Mouse (Mus musculus) midbrain, embryonic 13.5 days (tissue): Measurements from ENCODE around the gene Picalm. TPM values are rescaled to one million over a fixed set of nuclear protein-coding genes. Genes with fewer than 3 reads are reported as not detected.

Experiments
- ATAC-seq: fragments of 200-750 bp; cut with Nextera tagmentation; 2 replicates; pipeline ENCODE4 v1.8.0; 2017; ENCODE audit warnings: mild to moderate bottlenecking, moderate TSS enrichment, moderate library complexity
- H3K27ac ChIP-seq: fragments of 300-500 bp; sonication (generic); 2 replicates; pipeline ENCODE4 v1.5.1; 2015; ENCODE audit warnings: inconsistent platforms, mild to moderate bottlenecking, moderate library complexity
- H3K27me3 ChIP-seq: fragments of 300-500 bp; sonication (generic); 2 replicates; pipeline ENCODE4 v1.6.1; 2015; ENCODE audit warnings: mild to moderate bottlenecking, inconsistent platforms
- H3K36me3 ChIP-seq: fragments of 300-500 bp; sonication (generic); 2 replicates; pipeline ENCODE4 v1.6.1; 2015; ENCODE audit warnings: mild to moderate bottlenecking, inconsistent platforms
- H3K4me1 ChIP-seq: fragments of 300-500 bp; sonication (generic); replicated peaks from 2 replicates; pipeline ENCODE4 v1.6.1; 2015; ENCODE audit warnings: inconsistent platforms
- H3K4me2 ChIP-seq: fragments of 300-500 bp; sonication (generic); replicated peaks from 2 replicates; pipeline ENCODE4 v1.6.1; 2015; ENCODE audit warnings: moderate library complexity, mild to moderate bottlenecking, inconsistent platforms
- H3K4me3 ChIP-seq: fragments of 300-500 bp; sonication (generic); replicated peaks from 2 replicates; pipeline ENCODE4 v1.5.1; 2015; ENCODE audit warnings: mild to moderate bottlenecking, inconsistent platforms
- H3K9ac ChIP-seq: fragments of 300-500 bp; sonication (generic); replicated peaks from 2 replicates; pipeline ENCODE4 v1.6.1; 2015; ENCODE audit warnings: mild to moderate bottlenecking, inconsistent platforms
- H3K9me3 ChIP-seq: fragments of 300-500 bp; sonication (generic); 2 replicates; pipeline ENCODE4 v1.6.1; 2016; ENCODE audit warnings: mild to moderate bottlenecking, inconsistent platforms
- WGBS: fragments of 180-500 bp; shearing (Covaris S2); methylation state at CpG from one replicate; pipeline ENCODE4 v1.1.7; 2015; 5-methylcytosine and 5-hydroxymethylcytosine counted together
- polyA plus RNA-seq: library from polyadenylated mRNA; unstranded; fragments of >200 nt; fragmentation: Nextera tagmentation; extraction: Ambion mirVana; gene quantifications from 2 replicates; pipeline ENCODE4 v1.2.1, GENCODE M21; 2015

Gene Picalm
- polyA plus RNA-seq, 1 experiment from 2014 or later: 39.8 TPM

- H3K36me3 ChIP-seq: no peaks in the 10 kb centered on the region
- no peaks in the 10 kb centered on the region for H3K27me3 ChIP-seq
- H3K4me2 ChIP-seq: peak overlapping the region; percentile 40
- H3K27ac ChIP-seq: 0 out of 2 replicates have a peak overlapping the region, but pooled peaks have one; percentile 11
- 31% methylated on average over 10 of the region's 10 CpGs for WGBS
- peaks cover 8% of the 10 kb centered on the region; the same call in 1 of the 2 replicates for H3K4me1 ChIP-seq
- H3K9ac ChIP-seq: no peak overlapping the region
- no peaks in the 10 kb centered on the region for H3K9me3 ChIP-seq
- peak overlapping the region; percentile 11; the same call in 1 of the 2 replicates for H3K4me3 ChIP-seq
- ATAC-seq: peak; percentile 69; the same call in 1 of the 2 replicates
Observed at GRCm38 (mm10) chr7:90099248-90099647, 30.8 kb upstream of the Picalm start.

DNA sequence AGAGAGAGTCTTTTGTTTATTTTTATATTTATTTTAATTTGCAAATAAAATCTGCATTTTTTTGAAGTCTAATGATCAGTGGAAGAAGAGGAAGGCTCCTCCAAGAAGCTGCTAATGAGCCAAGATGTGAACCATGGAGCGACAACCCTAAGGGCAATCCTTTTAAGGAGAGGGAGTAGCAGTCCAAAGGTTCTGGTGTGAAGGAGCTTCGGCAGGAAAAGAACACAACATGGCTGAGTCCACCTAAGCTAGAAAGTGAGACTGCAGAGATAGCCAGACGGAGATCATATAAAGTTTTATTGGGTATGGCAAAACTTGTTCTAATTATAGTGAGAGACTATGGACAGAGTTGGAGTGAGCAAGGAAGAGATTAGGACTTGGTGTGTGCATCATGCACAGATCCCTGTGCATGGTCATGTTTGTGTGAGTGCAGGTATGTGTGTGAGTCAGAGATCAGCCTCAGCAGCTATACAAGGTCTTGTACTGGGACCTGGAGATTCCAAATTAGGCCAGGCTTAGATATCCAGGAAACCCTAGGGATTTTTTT lies 29.3 kb upstream of the Picalm start:
- H3K27ac ChIP-seq: no peak overlapping the region
- H3K9ac ChIP-seq: no peak overlapping the region
- no peaks in the 10 kb centered on the region for H3K9me3 ChIP-seq
- no peak overlapping the region for H3K4me3 ChIP-seq
- H3K36me3 ChIP-seq: no peaks in the 10 kb centered on the region
- H3K27me3 ChIP-seq: no peaks in the 10 kb centered on the region
- ATAC-seq: no peak
- H3K4me1 ChIP-seq: peaks cover 8% of the 10 kb centered on the region; the same call in 1 of the 2 replicates
- no peak overlapping the region for H3K4me2 ChIP-seq
- WGBS: 93% methylated on average over 3 of the region's 3 CpGs

GRCm38 (mm10) chr7:90116100-90116499 lies 13.9 kb upstream of the Picalm start:
- no peak overlapping the region for H3K4me3 ChIP-seq
- no peak for ATAC-seq

GRCm38 (mm10) chr7:90120106-90120505 lies 9.9 kb upstream of the Picalm start:
- no peak overlapping the region for H3K9ac ChIP-seq
- H3K4me2 ChIP-seq: no peak overlapping the region
- no peak overlapping the region for H3K4me3 ChIP-seq
- no peaks in the 10 kb centered on the region for H3K27me3 ChIP-seq
- no peaks in the 10 kb centered on the region for H3K9me3 ChIP-seq
- WGBS: 72% methylated on average over 4 of the region's 4 CpGs
- ATAC-seq: no peak
- H3K36me3 ChIP-seq: no peaks in the 10 kb centered on the region
- no peaks in the 10 kb centered on the region for H3K4me1 ChIP-seq
- H3K27ac ChIP-seq: no peak overlapping the region

More at GRCm38 (mm10) chr7:90116100-90116499, 13.9 kb upstream of the Picalm start:
- no peaks in the 10 kb centered on the region for H3K36me3 ChIP-seq
- WGBS: 96% methylated on average over 2 of the region's 2 CpGs
- no peaks in the 10 kb centered on the region for H3K9me3 ChIP-seq
- H3K27me3 ChIP-seq: no peaks in the 10 kb centered on the region
- no peak overlapping the region for H3K9ac ChIP-seq
- H3K4me1 ChIP-seq: no peaks in the 10 kb centered on the region
- no peak overlapping the region for H3K27ac ChIP-seq
- no peak overlapping the region for H3K4me2 ChIP-seq

DNA sequence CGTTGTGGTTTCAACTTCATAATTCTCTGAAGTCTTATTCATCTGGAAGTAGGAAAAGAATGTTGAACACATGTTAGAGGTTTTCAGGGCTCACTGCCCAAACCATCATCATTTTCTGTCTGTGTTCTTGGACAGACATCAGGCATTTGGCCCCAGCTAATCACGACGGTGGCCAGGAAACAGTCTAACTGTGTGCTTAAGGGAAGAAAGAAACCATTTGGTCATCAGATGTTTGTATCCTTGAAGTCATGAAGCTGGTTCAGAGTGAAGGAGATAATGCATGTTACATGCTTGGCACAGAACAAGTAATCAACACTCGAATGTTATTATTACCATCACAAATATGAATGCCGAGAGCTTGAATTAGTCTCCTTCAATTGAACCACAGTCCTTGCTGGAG lies 5.0 kb upstream of the Picalm start:
- H3K4me2 ChIP-seq: no peak overlapping the region
- no peaks in the 10 kb centered on the region for H3K36me3 ChIP-seq
- H3K4me1 ChIP-seq: peaks cover 8% of the 10 kb centered on the region
- H3K4me3 ChIP-seq: no peak overlapping the region
- H3K9me3 ChIP-seq: no peaks in the 10 kb centered on the region
- WGBS: 95% methylated on average over 5 of the region's 5 CpGs
- H3K9ac ChIP-seq: no peak overlapping the region
- no peak for ATAC-seq
- H3K27ac ChIP-seq: no peak overlapping the region
- no peaks in the 10 kb centered on the region for H3K27me3 ChIP-seq

GRCm38 (mm10) chr7:90128631-90129200 lies 1.3 kb upstream of the Picalm start:
- Histone ChIP-seq H3K27ac (peak overlapping the region; percentile 94), H3K27me3 (no peaks in the 10 kb centered on the region), H3K4me2 (peak overlapping the region; percentile 63), H3K9ac (no peak overlapping the region), H3K4me3 (peak overlapping the region; percentile 97), H3K36me3 (no peaks in the 10 kb centered on the region), H3K9me3 (no peaks in the 10 kb centered on the region), H3K4me1 (peaks cover 22% of the 10 kb centered on the region)
- WGBS: 85% methylated on average over 8 of the region's 8 CpGs
- no peak for ATAC-seq

DNA sequence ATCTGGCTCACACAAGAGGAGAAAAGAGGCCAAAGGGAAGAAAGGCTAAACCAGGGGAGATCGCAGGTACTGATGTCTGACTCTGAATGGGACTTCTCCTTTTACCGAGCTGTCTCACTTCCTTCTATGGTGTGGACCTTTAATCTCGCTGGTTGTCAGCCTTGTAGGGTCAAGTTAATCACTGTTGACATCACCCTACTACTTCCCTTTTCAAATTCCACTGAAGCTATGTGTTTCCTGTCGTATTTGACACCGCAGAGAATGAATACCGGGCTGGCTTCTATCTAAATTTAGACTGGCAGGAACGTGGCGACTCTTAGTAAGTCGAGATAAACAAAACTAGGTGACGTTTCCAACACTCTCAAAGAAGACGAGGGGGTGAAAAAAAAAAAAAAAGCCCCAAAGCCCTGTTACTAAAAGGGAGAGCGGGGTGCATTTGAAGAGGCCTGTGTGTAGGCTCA lies 712 bp upstream of the Picalm start:
- under 1% methylated on average over 12 of the region's 12 CpGs for whole genome bisulfite sequencing
- no peaks in the 10 kb centered on the region for H3K36me3 ChIP-seq
- peak overlapping the region; percentile 97 for H3K4me3 ChIP-seq
- no peaks in the 10 kb centered on the region for H3K9me3 ChIP-seq
- peak overlapping the region; percentile 63 for H3K4me2 ChIP-seq
- no peaks in the 10 kb centered on the region for H3K27me3 ChIP-seq
- peak; percentile 5; the same call in 1 of the 2 replicates for ATAC-seq
- peak overlapping the region; percentile 98 for H3K9ac ChIP-seq
- H3K4me1 ChIP-seq: peaks cover 27% of the 10 kb centered on the region
- peak overlapping the region; percentile 94 for H3K27ac ChIP-seq

- H3K9ac ChIP-seq: peak overlapping the region; percentile 98
- no peaks in the 10 kb centered on the region for H3K27me3 ChIP-seq
- H3K4me3 ChIP-seq: peak overlapping the region; percentile 97
- 0% methylated on average over 35 of the region's 39 CpGs for WGBS
- peaks cover 27% of the 10 kb centered on the region for H3K4me1 ChIP-seq
- peak; percentile 88 for ATAC-seq
- H3K4me2 ChIP-seq: peak overlapping the region; percentile 95
- no peaks in the 10 kb centered on the region for H3K36me3 ChIP-seq
- no peaks in the 10 kb centered on the region for H3K9me3 ChIP-seq
- H3K27ac ChIP-seq: peak overlapping the region; percentile 94
Observed at GRCm38 (mm10) chr7:90130501-90131375, 725 bp downstream of the Picalm start.

DNA sequence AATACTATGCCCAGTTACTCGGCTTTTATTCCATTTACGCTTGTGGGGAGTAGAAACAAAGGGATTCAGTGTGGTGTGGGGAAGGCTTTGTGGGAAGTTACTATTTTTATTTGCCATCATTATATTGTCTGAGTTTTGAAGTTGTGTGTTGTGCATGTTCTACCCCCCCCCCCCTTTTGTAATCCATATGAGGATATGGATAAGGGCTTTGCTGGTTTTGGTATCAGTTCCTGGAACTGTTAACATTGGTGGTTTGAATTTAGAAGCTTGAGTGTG lies 1.3 kb downstream of the Picalm start:
- WGBS: 0% methylated on average over 2 of the region's 2 CpGs
- Histone ChIP-seq H3K4me3 (peak overlapping the region; percentile 97), H3K9me3 (no peaks in the 10 kb centered on the region), H3K4me2 (peak overlapping the region; percentile 95), H3K27ac (peak overlapping the region; percentile 94; the same call in 1 of the 2 replicates), H3K36me3 (no peaks in the 10 kb centered on the region), H3K9ac (peak overlapping the region; percentile 98), H3K27me3 (no peaks in the 10 kb centered on the region), H3K4me1 (peaks cover 27% of the 10 kb centered on the region)
- ATAC-seq: no peak

GRCm38 (mm10) chr7:90131831-90132241 lies 1.8 kb downstream of the Picalm start:
- WGBS: 14% methylated on average over 7 of the region's 7 CpGs
- Histone ChIP-seq H3K4me2 (peak overlapping the region; percentile 95), H3K4me1 (peaks cover 27% of the 10 kb centered on the region), H3K9me3 (no peaks in the 10 kb centered on the region), H3K27ac (no peak overlapping the region), H3K4me3 (peak overlapping the region; percentile 97), H3K9ac (peak overlapping the region; percentile 98), H3K27me3 (no peaks in the 10 kb centered on the region), H3K36me3 (no peaks in the 10 kb centered on the region)
- ATAC-seq: no peak

GRCm38 (mm10) chr7:90132322-90132721 lies 2.3 kb downstream of the Picalm start:
- Histone ChIP-seq H3K27ac (no peak overlapping the region), H3K4me3 (peak overlapping the region; percentile 97), H3K36me3 (no peaks in the 10 kb centered on the region), H3K4me1 (peaks cover 27% of the 10 kb centered on the region), H3K9ac (peak overlapping the region; percentile 98), H3K27me3 (no peaks in the 10 kb centered on the region), H3K4me2 (peak overlapping the region; percentile 95), H3K9me3 (no peaks in the 10 kb centered on the region)
- WGBS: 71% methylated on average over 3 of the region's 3 CpGs
- no peak for ATAC-seq

- H3K27me3 ChIP-seq: no peaks in the 10 kb centered on the region
- H3K9ac ChIP-seq: no peak overlapping the region
- H3K4me1 ChIP-seq: peaks cover 30% of the 10 kb centered on the region
- H3K27ac ChIP-seq: no peak overlapping the region
- 87% methylated on average over 3 of the region's 3 CpGs for WGBS
- no peaks in the 10 kb centered on the region for H3K9me3 ChIP-seq
- H3K4me2 ChIP-seq: no peak overlapping the region
- no peak overlapping the region for H3K4me3 ChIP-seq
- ATAC-seq: no peak
- no peaks in the 10 kb centered on the region for H3K36me3 ChIP-seq
Observed at GRCm38 (mm10) chr7:90136736-90137135, 6.7 kb downstream of the Picalm start.
